Mouse (Mus musculus) intestine, embryonic 14.5 days (tissue): ENCODE data around the gene 2210408I21Rik. TPM values are rescaled to one million over a fixed set of nuclear protein-coding genes. Genes with fewer than 3 reads are reported as not detected.

Experiments
- ATAC-seq: fragments of 200-750 bp; cut with Nextera tagmentation; replicated peaks from 2 replicates; pipeline ENCODE4 v1.8.0; 2017; ENCODE audit warnings: low read depth, moderate number of reproducible peaks, moderate TSS enrichment, moderate library complexity; ENCODE audit not compliant: low FRiP score, low TSS enrichment
- DNase-seq: peaks from one replicate; pipeline ENCODE4 v3.0.0-alpha.2; 2018; ENCODE audit warnings: low spot score
- H3K27ac ChIP-seq: fragments of 300-500 bp; sonication (generic); 2 replicates; pipeline ENCODE4 v1.5.1; 2014; ENCODE audit warnings: low read depth, mild to moderate bottlenecking, control low read depth
- H3K27me3 ChIP-seq: fragments of 300-500 bp; sonication (generic); replicated peaks from 2 replicates; pipeline ENCODE4 v1.6.1; 2014; ENCODE audit warnings: low read length, control low read depth; ENCODE audit not compliant: control insufficient read depth, insufficient read depth
- H3K36me3 ChIP-seq: fragments of 300-500 bp; sonication (generic); 2 replicates; pipeline ENCODE4 v1.6.1; 2014; ENCODE audit warnings: low read length, control low read depth; ENCODE audit not compliant: control insufficient read depth, insufficient read depth
- H3K4me1 ChIP-seq: fragments of 300-500 bp; sonication (generic); replicated peaks from 2 replicates; pipeline ENCODE4 v1.6.1; 2014; ENCODE audit warnings: low read length, control low read depth, mixed read lengths; ENCODE audit not compliant: control insufficient read depth, insufficient read depth
- H3K4me2 ChIP-seq: fragments of 300-500 bp; sonication (generic); 2 replicates; pipeline ENCODE4 v1.6.1; 2014; ENCODE audit warnings: low read length
- H3K4me3 ChIP-seq: fragments of 300-500 bp; sonication (generic); 2 replicates; pipeline ENCODE4 v1.5.1; 2014; ENCODE audit warnings: low read depth, low read length, control low read depth, mixed read lengths
- H3K9ac ChIP-seq: fragments of 300-500 bp; sonication (generic); 2 replicates; pipeline ENCODE4 v1.6.1; 2014; ENCODE audit warnings: mild to moderate bottlenecking, low read length
- H3K9me3 ChIP-seq: fragments of 300-500 bp; sonication (generic); 2 replicates; pipeline ENCODE4 v1.6.1; 2016; ENCODE audit warnings: low read length, control low read depth; ENCODE audit not compliant: control insufficient read depth
- whole genome bisulfite sequencing: fragments of 180-500 bp; shearing (Covaris S2); extraction: QIAGEN DNeasy Blood & Tissue Kit; methylation state at CpG from one replicate; pipeline ENCODE4 v1.1.7; 2014; 5-methylcytosine and 5-hydroxymethylcytosine counted together
- polyA plus RNA-seq: library from polyadenylated mRNA; unstranded; fragments of >200 nt; fragmentation: Nextera tagmentation; extraction: Ambion mirVana; gene quantifications from 2 replicates; pipeline ENCODE4 v1.2.1, GENCODE M21; 2014

2210408I21Rik gene
- polyA plus RNA-seq, 1 experiment from 2014 or later: 10.1 TPM

- Histone ChIP-seq H3K9me3 (no peaks in the 10 kb centered on the region), H3K4me1 (no peaks in the 10 kb centered on the region), H3K4me2 (no peak overlapping the region), H3K9ac (no peak overlapping the region), H3K27me3 (no peaks in the 10 kb centered on the region), H3K36me3 (no peaks in the 10 kb centered on the region), H3K4me3 (no peak overlapping the region), H3K27ac (no peak overlapping the region)
- no peak for DNase-seq
- no peak for ATAC-seq
These were observed 42.6 kb downstream of the 2210408I21Rik start for GRCm38 (mm10) chr13:77177931-77178330.

DNA sequence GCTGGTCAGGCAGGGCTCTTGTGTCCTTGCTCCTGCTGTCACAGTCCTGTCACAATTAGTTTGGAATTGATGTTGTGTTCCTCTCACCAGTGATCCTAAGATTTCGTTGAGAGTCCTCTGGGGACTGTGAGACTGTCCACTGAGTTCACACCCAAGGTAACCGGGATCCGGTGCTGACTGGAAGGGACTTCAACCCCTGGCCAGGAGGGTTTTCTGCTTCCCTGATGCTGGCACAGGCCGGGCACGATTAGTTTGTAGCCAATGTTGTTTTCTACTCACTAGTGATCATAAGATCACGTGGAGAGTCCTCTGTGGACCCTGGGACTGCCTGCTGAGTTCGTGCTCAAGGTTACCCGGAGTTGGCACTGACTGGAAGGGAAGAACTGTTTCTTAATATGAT is 55.3 kb downstream of the 2210408I21Rik start:
- 90% methylated on average over 8 of the region's 8 CpGs for WGBS
- H3K27me3 ChIP-seq: no peaks in the 10 kb centered on the region
- no peak overlapping the region for H3K4me3 ChIP-seq

DNA sequence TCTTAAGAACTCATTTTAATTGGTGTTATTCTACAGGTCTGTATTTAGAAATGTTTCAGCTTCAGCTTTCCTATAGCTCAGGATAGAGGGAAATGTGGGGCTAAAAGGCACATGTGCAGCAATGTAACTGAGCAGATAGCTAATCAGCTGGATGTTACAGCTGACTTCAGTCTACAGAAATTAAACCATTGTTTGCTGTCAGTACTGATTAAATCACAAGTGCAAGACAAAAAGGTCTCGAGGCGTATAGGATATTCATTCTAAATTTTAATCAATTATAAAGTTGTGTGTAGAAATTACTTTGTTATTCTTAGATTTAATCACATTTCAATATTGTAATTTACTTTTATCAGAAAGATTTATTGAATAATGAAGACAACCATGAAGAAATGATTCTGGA is 56.9 kb downstream of the 2210408I21Rik start:
- ATAC-seq: no peak
- Histone ChIP-seq H3K27me3 (no peaks in the 10 kb centered on the region), H3K9ac (no peak overlapping the region), H3K36me3 (no peaks in the 10 kb centered on the region), H3K4me1 (no peaks in the 10 kb centered on the region), H3K4me3 (no peak overlapping the region), H3K27ac (no peak overlapping the region), H3K9me3 (no peaks in the 10 kb centered on the region), H3K4me2 (no peak overlapping the region)
- 87% methylated on average over 2 of the region's 2 CpGs for WGBS
- DNase-seq: no peak

More for the DNA sequence above, 55.3 kb downstream of the 2210408I21Rik start:
- no peaks in the 10 kb centered on the region for H3K9me3 ChIP-seq
- ATAC-seq (no peak), DNase-seq (no peak)
- H3K36me3 ChIP-seq: no peaks in the 10 kb centered on the region
- H3K9ac ChIP-seq: no peak overlapping the region
- H3K4me1 ChIP-seq: no peaks in the 10 kb centered on the region
- H3K27ac ChIP-seq: no peak overlapping the region
- H3K4me2 ChIP-seq: no peak overlapping the region

- no peak for DNase-seq
- Histone ChIP-seq H3K27me3 (no peaks in the 10 kb centered on the region), H3K4me3 (no peak overlapping the region), H3K9me3 (no peaks in the 10 kb centered on the region), H3K27ac (no peak overlapping the region), H3K36me3 (no peaks in the 10 kb centered on the region), H3K4me1 (no peaks in the 10 kb centered on the region), H3K4me2 (no peak overlapping the region), H3K9ac (no peak overlapping the region)
- no peak for ATAC-seq
- 72% methylated on average over 7 of the region's 7 CpGs for WGBS
These were observed 73.6 kb downstream of the 2210408I21Rik start for GRCm38 (mm10) chr13:77208764-77209418.

DNA sequence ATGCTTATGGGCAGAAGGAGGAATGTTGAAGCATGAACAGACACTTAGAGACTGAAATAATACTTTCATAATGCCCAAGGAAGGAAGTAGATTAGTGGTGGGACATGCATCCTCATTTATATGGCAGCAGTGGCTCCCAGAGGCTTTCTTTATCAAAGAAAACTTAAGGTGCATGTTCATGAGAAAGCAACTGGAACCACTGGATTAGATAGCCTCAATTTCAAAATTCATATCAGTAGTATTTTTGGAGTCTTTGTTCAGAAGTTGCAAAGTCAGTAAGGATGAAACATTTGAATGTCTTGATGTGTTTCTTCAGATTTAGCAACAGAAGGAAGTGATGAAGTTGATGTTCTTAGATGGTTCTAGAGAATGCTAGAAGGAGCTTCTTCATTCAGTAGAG is 77.9 kb downstream of the 2210408I21Rik start:
- no peak overlapping the region for H3K4me3 ChIP-seq
- H3K9me3 ChIP-seq: no peaks in the 10 kb centered on the region
- ATAC-seq: no peak
- no peak overlapping the region for H3K4me2 ChIP-seq
- H3K9ac ChIP-seq: no peak overlapping the region
- H3K4me1 ChIP-seq: no peaks in the 10 kb centered on the region
- no peak overlapping the region for H3K27ac ChIP-seq
- DNase-seq: no peak
- no peaks in the 10 kb centered on the region for H3K36me3 ChIP-seq
- no peaks in the 10 kb centered on the region for H3K27me3 ChIP-seq

DNA sequence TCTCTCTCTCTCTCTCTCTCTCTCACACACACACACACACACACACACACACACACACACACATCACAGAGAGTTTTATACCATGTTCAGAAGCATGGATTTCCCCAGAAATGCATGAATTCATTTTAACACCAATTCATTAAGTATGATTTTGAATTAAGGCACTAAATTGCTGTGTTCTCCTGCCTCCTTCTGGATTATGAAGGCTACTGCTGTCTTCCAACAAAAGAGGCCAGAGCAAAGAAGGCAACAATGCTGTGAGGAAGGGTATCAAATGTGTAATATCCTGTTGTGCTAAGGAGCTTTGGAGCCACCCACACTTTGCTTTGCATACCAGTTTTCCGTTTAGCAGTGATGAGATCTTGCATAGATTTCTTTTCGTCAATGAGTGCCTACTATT is 80.1 kb downstream of the 2210408I21Rik start:
- Histone ChIP-seq H3K4me2 (no peak overlapping the region), H3K4me1 (no peaks in the 10 kb centered on the region), H3K4me3 (no peak overlapping the region), H3K9me3 (no peaks in the 10 kb centered on the region), H3K9ac (no peak overlapping the region), H3K36me3 (no peaks in the 10 kb centered on the region), H3K27ac (no peak overlapping the region), H3K27me3 (no peaks in the 10 kb centered on the region)
- WGBS: 81% methylated on average over 2 of the region's 2 CpGs
- no peak for DNase-seq
- ATAC-seq: no peak

GRCm38 (mm10) chr13:77217672-77218280 is 82.4 kb downstream of the 2210408I21Rik start:
- H3K27ac ChIP-seq: no peak overlapping the region
- no peak overlapping the region for H3K4me2 ChIP-seq
- DNase-seq (no peak), ATAC-seq (no peak)
- no peaks in the 10 kb centered on the region for H3K9me3 ChIP-seq
- WGBS: 90% methylated on average over 4 of the region's 4 CpGs
- no peaks in the 10 kb centered on the region for H3K27me3 ChIP-seq
- H3K4me3 ChIP-seq: no peak overlapping the region
- no peaks in the 10 kb centered on the region for H3K36me3 ChIP-seq
- no peaks in the 10 kb centered on the region for H3K4me1 ChIP-seq
- no peak overlapping the region for H3K9ac ChIP-seq

DNA sequence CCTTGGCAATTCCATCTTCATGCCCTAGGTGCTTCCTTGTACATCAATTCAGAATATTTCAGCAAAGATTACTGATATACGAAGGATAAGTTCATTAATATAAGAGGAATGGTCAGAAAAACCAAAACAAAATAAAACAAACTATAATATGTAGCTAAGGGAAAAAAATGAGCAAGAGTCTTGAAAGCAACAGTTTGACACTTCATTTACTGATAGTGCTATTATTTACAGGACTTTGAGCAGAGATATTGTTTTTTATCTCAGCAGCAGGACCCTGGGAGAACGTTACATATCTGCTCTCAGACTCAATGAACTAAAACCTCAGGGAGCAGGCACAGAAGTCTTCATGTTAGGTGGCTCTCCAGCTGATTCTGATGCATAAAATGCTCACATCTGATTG is 85.7 kb downstream of the 2210408I21Rik start:
- no peaks in the 10 kb centered on the region for H3K27me3 ChIP-seq
- no peaks in the 10 kb centered on the region for H3K9me3 ChIP-seq
- no peak overlapping the region for H3K9ac ChIP-seq
- no peak for DNase-seq
- H3K27ac ChIP-seq: no peak overlapping the region
- H3K36me3 ChIP-seq: no peaks in the 10 kb centered on the region
- WGBS: 80% methylated on average over 2 of the region's 2 CpGs
- ATAC-seq: no peak
- no peak overlapping the region for H3K4me3 ChIP-seq
- H3K4me1 ChIP-seq: no peaks in the 10 kb centered on the region
- H3K4me2 ChIP-seq: no peak overlapping the region

- Histone ChIP-seq H3K4me1 (no peaks in the 10 kb centered on the region), H3K9ac (no peak overlapping the region), H3K36me3 (no peaks in the 10 kb centered on the region), H3K27ac (no peak overlapping the region), H3K4me2 (no peak overlapping the region), H3K27me3 (no peaks in the 10 kb centered on the region), H3K9me3 (no peaks in the 10 kb centered on the region), H3K4me3 (no peak overlapping the region)
- 81% methylated on average over 6 of the region's 6 CpGs for WGBS
- DNase-seq (no peak), ATAC-seq (no peak)
These were observed 121.2 kb downstream of the 2210408I21Rik start for GRCm38 (mm10) chr13:77256541-77256940.
